Mouse (Mus musculus): ENCODE data around the gene Stx8.

- TF ChIP-seq POLR2A (IDR thresholded peaks at IDR 0.05; ENCODE audit: extremely low read depth, insufficient read depth, low read length), result no peak
- no peak for TF ChIP-seq CTCF (IDR thresholded peaks at IDR 0.05; ENCODE audit: extremely low read depth, insufficient read depth, low read length)
Observed at GRCm38 (mm10) chr11:68187242-68187641, 221.2 kb downstream of the Stx8 start.
